Mouse (Mus musculus) testis, adult 2 months (tissue): ENCODE measurements around the gene Elk3.

Source experiments
- CTCF ChIP-seq: fragments of 200-500 bp; IDR thresholded peaks from 2 replicates; pipeline ENCODE4 v1.5.1; 2012; ENCODE audit warnings: low read depth, mild to moderate bottlenecking, inconsistent platforms, low read length, moderate library complexity; ENCODE audit not compliant: control insufficient read depth, insufficient read depth, insufficient replicate concordance
- POLR2A ChIP-seq: fragments of 200-500 bp; IDR thresholded peaks from 2 replicates; pipeline ENCODE4 v1.6.1; 2012; ENCODE audit warnings: low read depth, mild to moderate bottlenecking, inconsistent platforms, low read length, moderate library complexity; ENCODE audit not compliant: control insufficient read depth

DNA sequence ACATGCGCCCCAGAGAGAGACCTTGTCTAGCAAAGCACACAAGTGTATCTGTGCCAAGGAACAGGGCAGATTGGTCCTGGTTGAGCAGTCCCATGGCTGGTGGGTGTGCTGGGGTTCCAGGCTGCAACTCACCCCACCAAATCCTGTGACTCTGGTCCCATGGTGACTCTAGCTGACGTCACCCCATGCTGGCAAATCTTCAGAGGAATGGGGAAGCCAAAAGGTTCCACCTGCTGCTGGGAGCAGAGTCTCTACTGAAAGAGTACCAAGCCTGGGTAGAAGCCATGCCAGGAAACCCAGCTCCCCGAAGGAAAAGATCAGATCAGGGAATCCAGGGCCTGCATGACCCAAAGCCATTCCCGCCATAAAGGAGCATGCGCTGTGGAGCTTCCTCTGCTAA is 43.4 kb downstream of the Elk3 start:
- TF ChIP-seq POLR2A = no peak
- TF ChIP-seq CTCF = no peak
